Mouse (Mus musculus) heart, embryonic 16.5 days (tissue): ENCODE results near the gene Kank4. TPM values are rescaled to one million over a fixed set of nuclear protein-coding genes. Genes with fewer than 3 reads are reported as not detected.
"Not testable (repeated sequence)": the region's sequence is repeated elsewhere in the genome, so short reads cannot be mapped to it uniquely, and the experiment has no call there.

Experiments
- ATAC-seq: fragments of 200-750 bp; cut with Nextera tagmentation; replicated peaks from 2 replicates; pipeline ENCODE4 v1.8.0; 2017; ENCODE audit warnings: moderate number of reproducible peaks; ENCODE audit not compliant: insufficient read depth, low FRiP score; ENCODE audit errors: extremely low read depth
- H3K27ac ChIP-seq: fragments of 300-500 bp; sonication (generic); 2 replicates; pipeline ENCODE4 v1.5.1; 2014; ENCODE audit warnings: mild to moderate bottlenecking, low read length, control low read depth, moderate library complexity
- H3K27me3 ChIP-seq: fragments of 300-500 bp; sonication (generic); 2 replicates; pipeline ENCODE4 v1.6.1; 2014; ENCODE audit warnings: low read length, mixed read lengths; ENCODE audit not compliant: control insufficient read depth, insufficient read depth
- H3K36me3 ChIP-seq: fragments of 300-500 bp; sonication (generic); 2 replicates; pipeline ENCODE4 v1.6.1; 2014; ENCODE audit not compliant: control insufficient read depth, insufficient read depth
- H3K4me1 ChIP-seq: fragments of 300-500 bp; sonication (generic); 2 replicates; pipeline ENCODE4 v1.6.1; 2014; ENCODE audit warnings: low read length, mixed read lengths; ENCODE audit not compliant: control insufficient read depth, insufficient read depth
- H3K4me2 ChIP-seq: fragments of 300-500 bp; sonication (generic); 2 replicates; pipeline ENCODE4 v1.6.1; 2014; ENCODE audit warnings: low read depth, mild to moderate bottlenecking, control low read depth, low read length
- H3K4me3 ChIP-seq: fragments of 300-500 bp; sonication (generic); 2 replicates; pipeline ENCODE4 v1.5.1; 2014; ENCODE audit warnings: mild to moderate bottlenecking, control low read depth, low read length
- H3K9ac ChIP-seq: fragments of 300-500 bp; sonication (generic); 2 replicates; pipeline ENCODE4 v1.6.1; 2014; ENCODE audit warnings: low read length, control low read depth
- H3K9me3 ChIP-seq: fragments of 300-500 bp; sonication (generic); replicated peaks from 2 replicates; pipeline ENCODE4 v1.6.1; 2016; ENCODE audit warnings: low read length; ENCODE audit not compliant: control insufficient read depth
- WGBS: fragments of 180-500 bp; shearing (Covaris S2); extraction: QIAGEN DNeasy Blood & Tissue Kit; methylation state at CpG from one replicate; pipeline ENCODE4 v1.1.7; 2014; 5-methylcytosine and 5-hydroxymethylcytosine counted together
- polyA plus RNA-seq: library from polyadenylated mRNA; unstranded; fragments of >200 nt; fragmentation: Nextera tagmentation; extraction: Ambion mirVana; gene quantifications from 2 replicates; pipeline ENCODE4 v1.2.1, GENCODE M21; 2015

The Kank4 gene
- polyA plus RNA-seq, 1 experiment from 2014 or later: 0.50 TPM

- H3K36me3 ChIP-seq: no peaks in the 10 kb centered on the region
- WGBS: 88% methylated on average over 16 of the region's 16 CpGs
- H3K4me3 ChIP-seq: no peak overlapping the region
- H3K9me3 ChIP-seq: no peaks in the 10 kb centered on the region
- H3K27me3 ChIP-seq: no peaks in the 10 kb centered on the region
- H3K4me1 ChIP-seq: peaks cover 6% of the 10 kb centered on the region
- no peak overlapping the region for H3K27ac ChIP-seq
- no peak for ATAC-seq
- no peak overlapping the region for H3K9ac ChIP-seq
- no peak overlapping the region for H3K4me2 ChIP-seq
Measured at GRCm38 (mm10) chr4:98837715-98838505, 20.6 kb upstream of the Kank4 start.

DNA sequence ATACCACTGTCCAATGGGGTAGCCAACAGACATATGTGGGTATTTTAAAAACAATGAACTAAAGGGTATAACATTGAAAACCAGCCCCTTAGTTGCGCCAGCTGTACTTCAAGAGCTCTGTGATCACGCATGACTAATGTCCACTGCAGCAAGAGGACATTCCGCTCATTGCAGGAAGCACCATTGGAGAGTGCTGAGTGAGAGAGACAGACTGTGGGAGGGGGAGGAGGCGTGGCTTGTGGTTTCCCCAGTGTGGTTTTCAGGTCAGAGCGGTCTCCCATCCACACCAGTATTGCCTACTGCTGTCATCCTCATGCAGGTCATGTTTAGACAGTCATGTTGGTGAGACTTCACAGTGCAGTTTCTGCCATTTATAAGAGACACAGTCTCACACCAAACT lies 19.2 kb upstream of the Kank4 start:
- no peaks in the 10 kb centered on the region for H3K9me3 ChIP-seq
- no peaks in the 10 kb centered on the region for H3K27me3 ChIP-seq
- H3K4me1 ChIP-seq: peaks cover 9% of the 10 kb centered on the region
- ATAC-seq: no peak
- 22% methylated on average over 5 of the region's 5 CpGs for WGBS
- no peak overlapping the region for H3K9ac ChIP-seq
- no peak overlapping the region for H3K27ac ChIP-seq
- no peak overlapping the region for H3K4me2 ChIP-seq
- H3K4me3 ChIP-seq: no peak overlapping the region
- no peaks in the 10 kb centered on the region for H3K36me3 ChIP-seq

GRCm38 (mm10) chr4:98834782-98835181 lies 17.4 kb upstream of the Kank4 start:
- Histone ChIP-seq H3K4me1 (peaks cover 9% of the 10 kb centered on the region), H3K9ac (no peak overlapping the region), H3K4me2 (no peak overlapping the region), H3K9me3 (no peaks in the 10 kb centered on the region), H3K27me3 (no peaks in the 10 kb centered on the region), H3K27ac (no peak overlapping the region), H3K36me3 (no peaks in the 10 kb centered on the region), H3K4me3 (no peak overlapping the region)
- WGBS: 42% methylated on average over 4 of the region's 4 CpGs
- ATAC-seq: peak; percentile 52

GRCm38 (mm10) chr4:98831726-98832125 lies 14.4 kb upstream of the Kank4 start:
- WGBS: 34% methylated on average over 1 of the region's 1 CpGs
- Histone ChIP-seq H3K27me3 (no peaks in the 10 kb centered on the region), H3K27ac (no peak overlapping the region), H3K9me3 (no peaks in the 10 kb centered on the region), H3K9ac (no peak overlapping the region), H3K36me3 (no peaks in the 10 kb centered on the region), H3K4me1 (peaks cover 9% of the 10 kb centered on the region), H3K4me3 (no peak overlapping the region), H3K4me2 (no peak overlapping the region)
- no peak for ATAC-seq

GRCm38 (mm10) chr4:98826701-98827100 lies 9.4 kb upstream of the Kank4 start:
- no peak overlapping the region for H3K9ac ChIP-seq
- no peaks in the 10 kb centered on the region for H3K36me3 ChIP-seq
- no peak overlapping the region for H3K27ac ChIP-seq
- H3K27me3 ChIP-seq: no peaks in the 10 kb centered on the region
- no peak overlapping the region for H3K4me2 ChIP-seq
- H3K9me3 ChIP-seq: no peaks in the 10 kb centered on the region
- 51% methylated on average over 3 of the region's 3 CpGs for WGBS
- no peak for ATAC-seq
- no peak overlapping the region for H3K4me3 ChIP-seq
- no peaks in the 10 kb centered on the region for H3K4me1 ChIP-seq

GRCm38 (mm10) chr4:98823740-98824139 lies 6.4 kb upstream of the Kank4 start, which contains the start of gene I0C0044D17Rik:
Gene I0C0044D17Rik (minus strand): TSS chr4:98823840.
- not testable (repeated sequence) for H3K9me3 ChIP-seq, H3K9ac ChIP-seq, H3K27me3 ChIP-seq, H3K27ac ChIP-seq, ATAC-seq, H3K4me1 ChIP-seq, H3K4me2 ChIP-seq, H3K4me3 ChIP-seq, H3K36me3 ChIP-seq
- WGBS: 100% methylated on average over 1 of the region's 1 CpGs

GRCm38 (mm10) chr4:98823047-98823446 lies 5.7 kb upstream of the Kank4 start:
- ATAC-seq: no peak
- H3K36me3 ChIP-seq: no peaks in the 10 kb centered on the region
- H3K9me3 ChIP-seq: no peaks in the 10 kb centered on the region
- no peak overlapping the region for H3K9ac ChIP-seq
- H3K27ac ChIP-seq: no peak overlapping the region
- H3K4me2 ChIP-seq: no peak overlapping the region
- H3K4me1 ChIP-seq: no peaks in the 10 kb centered on the region
- no peak overlapping the region for H3K4me3 ChIP-seq
- peaks cover 3% of the 10 kb centered on the region; the same call in 1 of the 2 replicates for H3K27me3 ChIP-seq
- WGBS: 82% methylated on average over 3 of the region's 3 CpGs

DNA sequence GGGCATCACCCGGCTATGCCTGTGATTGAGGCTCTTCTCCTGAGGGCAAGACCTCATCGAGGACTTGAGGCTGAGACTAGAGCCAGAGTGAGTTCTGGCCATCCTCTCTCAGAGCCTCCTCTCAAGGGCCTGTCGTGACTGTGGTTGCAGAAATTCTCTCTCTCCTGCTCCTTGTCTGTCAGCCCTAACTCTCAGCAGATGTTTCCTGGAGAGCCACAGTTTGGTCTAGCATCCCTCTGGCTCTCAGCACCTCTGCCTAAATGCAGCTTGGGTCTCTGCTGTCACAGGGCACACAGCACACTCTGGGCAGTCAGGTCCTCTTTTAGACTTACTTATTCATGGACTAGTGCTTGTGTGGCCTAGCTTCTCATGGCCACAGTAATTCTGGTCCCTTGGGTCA lies 5.1 kb upstream of the Kank4 start:
- Histone ChIP-seq H3K4me1 (no peaks in the 10 kb centered on the region; the same call in 1 of the 2 replicates), H3K4me2 (no peak overlapping the region), H3K36me3 (no peaks in the 10 kb centered on the region), H3K27me3 (peaks cover 3% of the 10 kb centered on the region; the same call in 1 of the 2 replicates), H3K27ac (no peak overlapping the region), H3K9me3 (no peaks in the 10 kb centered on the region), H3K4me3 (no peak overlapping the region), H3K9ac (no peak overlapping the region)
- ATAC-seq: no peak
- 61% methylated on average over 3 of the region's 3 CpGs for WGBS

- Histone ChIP-seq H3K9ac (no peak overlapping the region), H3K27me3 (peaks cover 20% of the 10 kb centered on the region), H3K27ac (no peak overlapping the region), H3K4me1 (peaks cover 3% of the 10 kb centered on the region; the same call in 1 of the 2 replicates), H3K9me3 (no peaks in the 10 kb centered on the region), H3K4me2 (no peak overlapping the region), H3K36me3 (no peaks in the 10 kb centered on the region), H3K4me3 (no peak overlapping the region)
- no peak for ATAC-seq
- WGBS: 69% methylated on average over 10 of the region's 10 CpGs
Measured at GRCm38 (mm10) chr4:98819216-98819755, 1.9 kb upstream of the Kank4 start.
